Mouse (Mus musculus) midbrain, embryonic 13.5 days (tissue): ENCODE results near the gene D17Wsu92e. TPM values are rescaled to one million over a fixed set of nuclear protein-coding genes. Genes with fewer than 3 reads are reported as not detected.

Experiments used
- ATAC-seq: fragments of 200-750 bp; cut with Nextera tagmentation; 2 replicates; pipeline ENCODE4 v1.8.0; 2017; ENCODE audit warnings: mild to moderate bottlenecking, moderate TSS enrichment, moderate library complexity
- H3K27ac ChIP-seq: fragments of 300-500 bp; sonication (generic); 2 replicates; pipeline ENCODE4 v1.5.1; 2015; ENCODE audit warnings: inconsistent platforms, mild to moderate bottlenecking, moderate library complexity
- H3K27me3 ChIP-seq: fragments of 300-500 bp; sonication (generic); 2 replicates; pipeline ENCODE4 v1.6.1; 2015; ENCODE audit warnings: mild to moderate bottlenecking, inconsistent platforms
- H3K36me3 ChIP-seq: fragments of 300-500 bp; sonication (generic); 2 replicates; pipeline ENCODE4 v1.6.1; 2015; ENCODE audit warnings: mild to moderate bottlenecking, inconsistent platforms
- H3K4me1 ChIP-seq: fragments of 300-500 bp; sonication (generic); replicated peaks from 2 replicates; pipeline ENCODE4 v1.6.1; 2015; ENCODE audit warnings: inconsistent platforms
- H3K4me2 ChIP-seq: fragments of 300-500 bp; sonication (generic); replicated peaks from 2 replicates; pipeline ENCODE4 v1.6.1; 2015; ENCODE audit warnings: moderate library complexity, mild to moderate bottlenecking, inconsistent platforms
- H3K4me3 ChIP-seq: fragments of 300-500 bp; sonication (generic); replicated peaks from 2 replicates; pipeline ENCODE4 v1.5.1; 2015; ENCODE audit warnings: mild to moderate bottlenecking, inconsistent platforms
- H3K9ac ChIP-seq: fragments of 300-500 bp; sonication (generic); replicated peaks from 2 replicates; pipeline ENCODE4 v1.6.1; 2015; ENCODE audit warnings: mild to moderate bottlenecking, inconsistent platforms
- H3K9me3 ChIP-seq: fragments of 300-500 bp; sonication (generic); 2 replicates; pipeline ENCODE4 v1.6.1; 2016; ENCODE audit warnings: mild to moderate bottlenecking, inconsistent platforms
- WGBS: fragments of 180-500 bp; shearing (Covaris S2); methylation state at CpG from one replicate; pipeline ENCODE4 v1.1.7; 2015; 5-methylcytosine and 5-hydroxymethylcytosine counted together
- polyA plus RNA-seq: library from polyadenylated mRNA; unstranded; fragments of >200 nt; fragmentation: Nextera tagmentation; extraction: Ambion mirVana; gene quantifications from 2 replicates; pipeline ENCODE4 v1.2.1, GENCODE M21; 2015

Gene D17Wsu92e
- polyA plus RNA-seq, 1 experiment from 2014 or later, result 9.7 TPM

DNA sequence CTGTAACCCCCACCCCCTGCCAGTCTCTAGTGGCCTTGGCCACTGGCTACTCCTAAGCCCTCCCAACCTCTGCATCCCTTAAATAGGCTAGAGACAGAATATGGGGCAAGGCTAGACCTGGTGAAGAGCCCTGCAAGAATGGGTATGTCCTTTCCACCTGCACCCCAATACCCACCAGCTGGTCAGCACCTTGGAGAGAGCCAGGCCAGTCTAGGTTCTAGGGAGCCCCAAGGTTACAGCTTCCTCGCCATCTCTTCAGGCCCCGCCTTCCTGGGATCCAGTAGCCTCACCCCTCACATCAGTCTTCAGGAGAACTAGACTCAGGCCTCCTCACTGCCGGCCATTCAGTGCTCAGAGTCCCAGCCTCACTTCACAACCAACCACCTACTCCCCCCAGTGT is 96.1 kb downstream of the D17Wsu92e start:
- WGBS, result 45% methylated on average over 3 of the region's 3 CpGs
- Histone ChIP-seq H3K27ac (no peak overlapping the region), H3K27me3 (no peaks in the 10 kb centered on the region)

DNA sequence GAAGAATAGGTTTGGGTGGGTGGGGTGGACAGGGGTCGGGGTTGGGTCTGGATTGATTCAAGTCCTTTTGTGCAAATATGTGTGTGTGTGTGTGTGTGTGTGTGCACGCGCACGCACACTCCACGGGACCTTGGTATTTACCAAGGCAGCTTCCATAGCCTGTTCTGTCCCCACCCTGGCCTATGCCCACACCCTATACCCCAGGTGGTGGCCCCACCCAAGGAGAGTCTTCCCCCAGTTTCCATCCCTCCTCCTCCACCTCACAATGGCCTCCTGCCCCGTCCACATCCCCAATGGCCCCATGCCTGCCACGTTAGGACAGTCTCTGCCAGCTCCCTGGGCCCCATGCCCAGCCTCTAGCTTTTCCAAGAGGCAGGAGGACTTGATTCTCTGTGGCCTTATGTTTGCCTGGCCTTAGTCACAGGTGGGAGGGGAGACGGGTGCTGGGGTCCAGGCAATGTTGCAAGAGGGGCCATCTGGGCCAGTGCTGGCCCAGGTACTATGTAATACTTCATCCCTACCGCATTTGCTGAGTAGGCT is 99.3 kb downstream of the D17Wsu92e start:
- no peaks in the 10 kb centered on the region for H3K9me3 ChIP-seq
- 74% methylated on average over 9 of the region's 9 CpGs for WGBS
- no peak overlapping the region for H3K9ac ChIP-seq
- ATAC-seq, result no peak
- no peak overlapping the region for H3K4me2 ChIP-seq
- H3K4me1 ChIP-seq, result peaks cover 31% of the 10 kb centered on the region
- H3K4me3 ChIP-seq, result no peak overlapping the region
- H3K27ac ChIP-seq, result no peak overlapping the region
- no peaks in the 10 kb centered on the region for H3K36me3 ChIP-seq
- H3K27me3 ChIP-seq, result peaks cover 4% of the 10 kb centered on the region; the same call in 1 of the 2 replicates

More for the DNA sequence above, 96.1 kb downstream of the D17Wsu92e start:
- Histone ChIP-seq H3K4me3 (no peak overlapping the region), H3K36me3 (no peaks in the 10 kb centered on the region), H3K4me2 (no peak overlapping the region), H3K9me3 (no peaks in the 10 kb centered on the region), H3K4me1 (peaks cover 17% of the 10 kb centered on the region), H3K9ac (no peak overlapping the region)
- no peak for ATAC-seq

GRCm38 (mm10) chr17:27720326-27720725 is 100.1 kb downstream of the D17Wsu92e start:
- H3K9me3 ChIP-seq, result no peaks in the 10 kb centered on the region
- H3K9ac ChIP-seq, result no peak overlapping the region
- no peak for ATAC-seq
- H3K27me3 ChIP-seq, result peaks cover 4% of the 10 kb centered on the region; the same call in 1 of the 2 replicates
- H3K4me1 ChIP-seq, result peaks cover 24% of the 10 kb centered on the region
- no peak overlapping the region for H3K4me2 ChIP-seq
- no peak overlapping the region for H3K27ac ChIP-seq
- H3K4me3 ChIP-seq, result no peak overlapping the region
- WGBS, result 34% methylated on average over 9 of the region's 9 CpGs
- H3K36me3 ChIP-seq, result no peaks in the 10 kb centered on the region

DNA sequence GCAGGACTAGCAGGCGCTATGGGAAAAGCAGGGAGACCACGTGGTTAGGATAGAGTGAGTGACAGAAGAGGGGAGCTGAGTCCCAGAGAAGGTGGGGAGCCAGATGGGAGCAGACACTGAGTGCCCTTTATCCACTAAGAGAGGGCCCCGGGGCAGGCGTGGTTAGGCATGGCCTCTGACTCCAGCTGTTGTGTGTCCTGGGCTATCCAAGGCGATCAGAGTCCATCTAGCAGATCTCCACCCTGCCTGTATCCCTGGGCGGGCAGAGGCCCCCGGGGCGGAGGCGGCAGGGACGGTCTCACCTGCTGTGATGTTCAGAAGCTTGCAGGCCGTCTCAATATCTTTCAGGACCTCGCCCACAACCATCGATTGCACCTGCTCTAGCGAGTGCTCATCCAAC is 100.8 kb downstream of the D17Wsu92e start:
- no peak for ATAC-seq
- Histone ChIP-seq H3K4me3 (no peak overlapping the region), H3K27ac (no peak overlapping the region), H3K4me1 (peaks cover 20% of the 10 kb centered on the region), H3K9me3 (no peaks in the 10 kb centered on the region), H3K36me3 (no peaks in the 10 kb centered on the region), H3K4me2 (no peak overlapping the region), H3K27me3 (peaks cover 4% of the 10 kb centered on the region; the same call in 1 of the 2 replicates), H3K9ac (no peak overlapping the region)
- WGBS, result 70% methylated on average over 14 of the region's 14 CpGs

GRCm38 (mm10) chr17:27718250-27718649 is 102.2 kb downstream of the D17Wsu92e start:
- Histone ChIP-seq H3K9me3 (no peaks in the 10 kb centered on the region), H3K36me3 (no peaks in the 10 kb centered on the region), H3K4me2 (no peak overlapping the region), H3K4me1 (peaks cover 20% of the 10 kb centered on the region), H3K9ac (no peak overlapping the region), H3K27ac (no peak overlapping the region), H3K27me3 (peaks cover 4% of the 10 kb centered on the region; the same call in 1 of the 2 replicates), H3K4me3 (no peak overlapping the region)
- WGBS, result 50% methylated on average over 5 of the region's 5 CpGs
- no peak for ATAC-seq

GRCm38 (mm10) chr17:27716804-27717203 is 103.6 kb downstream of the D17Wsu92e start:
- Histone ChIP-seq H3K9me3 (no peaks in the 10 kb centered on the region), H3K4me2 (peak overlapping the region; percentile 50), H3K9ac (peak overlapping the region; percentile 24), H3K27me3 (peaks cover 4% of the 10 kb centered on the region; the same call in 1 of the 2 replicates), H3K4me1 (peaks cover 20% of the 10 kb centered on the region), H3K4me3 (peak overlapping the region; percentile 25), H3K27ac (no peak overlapping the region), H3K36me3 (no peaks in the 10 kb centered on the region)
- ATAC-seq, result peak; percentile 40; the same call in 1 of the 2 replicates
- 5% methylated on average over 16 of the region's 16 CpGs for WGBS

DNA sequence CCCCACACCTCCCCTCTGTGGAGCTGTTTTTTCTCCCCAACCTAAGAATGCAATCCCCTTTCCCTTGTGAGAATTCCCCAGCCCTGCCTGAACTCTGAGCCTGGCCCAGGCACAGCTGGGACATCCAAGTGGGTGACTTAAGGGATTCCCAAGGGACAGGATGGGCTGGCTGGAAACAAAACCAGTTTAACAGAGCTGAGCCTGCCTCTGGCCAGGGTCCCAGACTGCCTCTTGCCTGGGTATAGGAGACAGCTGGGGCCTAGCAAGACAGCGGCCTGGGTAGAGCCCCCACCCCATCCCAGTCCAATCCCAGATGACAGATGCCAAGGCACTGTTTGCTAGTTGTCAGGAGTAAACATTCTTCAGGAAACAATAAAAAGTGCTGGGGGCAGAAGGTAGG is 107.6 kb downstream of the D17Wsu92e start:
- Histone ChIP-seq H3K4me2 (no peak overlapping the region), H3K9me3 (no peaks in the 10 kb centered on the region), H3K27ac (no peak overlapping the region), H3K4me1 (peaks cover 19% of the 10 kb centered on the region), H3K4me3 (no peak overlapping the region), H3K27me3 (peaks cover 2% of the 10 kb centered on the region; the same call in 1 of the 2 replicates), H3K36me3 (no peaks in the 10 kb centered on the region), H3K9ac (no peak overlapping the region)
- WGBS, result 83% methylated on average over 1 of the region's 1 CpGs
- no peak; the same call in 1 of the 2 replicates for ATAC-seq

- no peak overlapping the region for H3K4me3 ChIP-seq
- WGBS, result 74% methylated on average over 5 of the region's 5 CpGs
These were observed 110.8 kb downstream of the D17Wsu92e start for GRCm38 (mm10) chr17:27709650-27710049.

DNA sequence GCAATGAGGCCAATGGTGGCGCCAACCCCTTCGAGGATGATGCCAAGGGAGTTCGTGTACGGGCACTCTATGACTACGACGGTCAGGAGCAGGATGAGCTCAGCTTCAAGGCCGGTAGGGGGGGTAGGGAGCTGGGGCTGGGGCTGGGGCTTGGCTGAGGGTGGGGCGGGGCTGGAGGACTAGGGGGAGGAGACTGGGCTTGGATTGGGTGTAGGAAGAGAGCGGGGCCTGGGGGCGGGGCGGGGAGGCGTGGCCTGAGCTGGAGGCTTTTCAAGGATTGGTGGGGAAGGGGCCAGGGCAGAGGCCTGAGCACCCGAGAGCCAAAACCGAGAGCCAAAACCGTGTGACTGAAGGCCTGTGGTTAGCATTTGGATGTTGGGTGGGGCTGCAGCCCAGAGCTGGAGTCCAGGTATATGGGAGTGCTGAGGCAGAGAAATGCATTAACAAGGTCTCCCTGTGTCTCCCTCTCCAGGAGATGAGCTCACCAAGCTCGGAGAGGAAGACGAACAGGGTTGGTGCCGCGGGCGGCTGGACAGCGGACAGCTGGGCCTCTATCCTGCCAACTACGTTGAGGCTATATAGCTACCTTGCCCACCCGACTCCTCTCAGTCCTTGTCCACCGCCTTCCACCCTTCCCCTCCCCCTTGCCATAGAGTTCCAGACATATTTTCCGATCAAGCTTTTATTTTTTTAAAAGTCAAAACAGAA is 112.3 kb downstream of the D17Wsu92e start:
- WGBS, result 5% methylated on average over 25 of the region's 25 CpGs
- Histone ChIP-seq H3K9me3 (no peaks in the 10 kb centered on the region), H3K27me3 (peaks cover 31% of the 10 kb centered on the region), H3K9ac (peak overlapping the region; percentile 39; the same call in 1 of the 2 replicates), H3K27ac (no peak overlapping the region), H3K4me1 (peaks cover 9% of the 10 kb centered on the region), H3K4me2 (peak overlapping the region; percentile 52), H3K4me3 (peak overlapping the region; percentile 29), H3K36me3 (0 out of 2 replicates have a peak, but pooled peaks cover 8% of the 10 kb centered on the region)
- ATAC-seq, result peak; percentile 90

More at GRCm38 (mm10) chr17:27709650-27710049, 110.8 kb downstream of the D17Wsu92e start:
- Histone ChIP-seq H3K9ac (no peak overlapping the region), H3K27me3 (peaks cover 28% of the 10 kb centered on the region), H3K4me1 (peaks cover 9% of the 10 kb centered on the region), H3K27ac (no peak overlapping the region), H3K9me3 (no peaks in the 10 kb centered on the region), H3K36me3 (0 out of 2 replicates have a peak, but pooled peaks cover 8% of the 10 kb centered on the region), H3K4me2 (no peak overlapping the region)
- ATAC-seq, result no peak

GRCm38 (mm10) chr17:27705661-27706060 is 114.8 kb downstream of the D17Wsu92e start:
- WGBS, result 32% methylated on average over 10 of the region's 10 CpGs
- Histone ChIP-seq H3K9ac (no peak overlapping the region), H3K36me3 (0 out of 2 replicates have a peak, but pooled peaks cover 8% of the 10 kb centered on the region), H3K9me3 (no peaks in the 10 kb centered on the region), H3K27me3 (peaks cover 31% of the 10 kb centered on the region), H3K4me3 (no peak overlapping the region), H3K4me2 (no peak overlapping the region), H3K4me1 (peaks cover 29% of the 10 kb centered on the region), H3K27ac (no peak overlapping the region)
- no peak for ATAC-seq

DNA sequence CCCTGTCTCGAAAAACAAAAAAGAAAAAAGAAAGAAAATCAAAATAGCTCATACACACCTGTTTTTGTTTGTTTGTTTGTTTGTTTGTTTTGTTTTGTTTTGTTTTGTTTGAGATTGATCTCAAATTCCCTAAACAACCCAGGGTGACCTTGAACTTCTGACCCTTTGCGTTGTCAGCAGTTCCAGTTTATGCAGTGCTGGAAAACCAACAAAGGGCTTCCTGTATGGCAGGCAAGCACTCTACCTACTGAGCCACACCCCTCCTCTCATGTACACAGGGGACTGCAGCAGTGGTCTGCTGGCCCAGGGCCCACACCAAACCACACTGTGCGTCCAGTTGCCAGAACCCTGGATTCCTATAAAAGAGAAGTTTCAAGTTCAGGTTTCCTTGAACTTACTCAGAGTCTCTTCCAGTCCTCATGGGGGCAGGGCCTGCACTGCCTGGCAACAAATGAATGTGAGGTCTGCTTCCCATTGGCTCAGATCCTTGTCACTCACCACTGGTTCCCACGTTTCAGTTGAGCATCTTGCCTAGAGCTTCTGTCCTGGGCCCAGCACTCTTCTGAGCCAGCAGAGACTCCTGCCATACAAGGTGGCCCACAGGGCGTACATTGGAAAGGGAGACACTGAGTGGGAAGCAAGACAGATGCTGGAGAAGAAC is 116.4 kb downstream of the D17Wsu92e start:
- Histone ChIP-seq H3K9ac (no peak overlapping the region), H3K4me3 (no peak overlapping the region), H3K9me3 (no peaks in the 10 kb centered on the region), H3K4me2 (no peak overlapping the region), H3K27me3 (peaks cover 31% of the 10 kb centered on the region), H3K27ac (no peak overlapping the region), H3K4me1 (peaks cover 30% of the 10 kb centered on the region), H3K36me3 (0 out of 2 replicates have a peak, but pooled peaks cover 8% of the 10 kb centered on the region)
- WGBS, result 67% methylated on average over 5 of the region's 5 CpGs
- no peak for ATAC-seq

GRCm38 (mm10) chr17:27702518-27702917 is 117.9 kb downstream of the D17Wsu92e start:
- Histone ChIP-seq H3K27me3 (peaks cover 31% of the 10 kb centered on the region), H3K4me1 (peaks cover 20% of the 10 kb centered on the region), H3K4me3 (peak overlapping the region; percentile 27), H3K4me2 (peak overlapping the region; percentile 53), H3K36me3 (0 out of 2 replicates have a peak, but pooled peaks cover 8% of the 10 kb centered on the region), H3K27ac (no peak overlapping the region), H3K9ac (no peak overlapping the region; the same call in 1 of the 2 replicates), H3K9me3 (0 out of 2 replicates have a peak, but pooled peaks cover 3% of the 10 kb centered on the region)
- ATAC-seq, result no peak
- WGBS, result 1% methylated on average over 34 of the region's 34 CpGs
